Comparison of ENCODE assay signal across 8 mouse cellular contexts in the genomic region with DNA sequence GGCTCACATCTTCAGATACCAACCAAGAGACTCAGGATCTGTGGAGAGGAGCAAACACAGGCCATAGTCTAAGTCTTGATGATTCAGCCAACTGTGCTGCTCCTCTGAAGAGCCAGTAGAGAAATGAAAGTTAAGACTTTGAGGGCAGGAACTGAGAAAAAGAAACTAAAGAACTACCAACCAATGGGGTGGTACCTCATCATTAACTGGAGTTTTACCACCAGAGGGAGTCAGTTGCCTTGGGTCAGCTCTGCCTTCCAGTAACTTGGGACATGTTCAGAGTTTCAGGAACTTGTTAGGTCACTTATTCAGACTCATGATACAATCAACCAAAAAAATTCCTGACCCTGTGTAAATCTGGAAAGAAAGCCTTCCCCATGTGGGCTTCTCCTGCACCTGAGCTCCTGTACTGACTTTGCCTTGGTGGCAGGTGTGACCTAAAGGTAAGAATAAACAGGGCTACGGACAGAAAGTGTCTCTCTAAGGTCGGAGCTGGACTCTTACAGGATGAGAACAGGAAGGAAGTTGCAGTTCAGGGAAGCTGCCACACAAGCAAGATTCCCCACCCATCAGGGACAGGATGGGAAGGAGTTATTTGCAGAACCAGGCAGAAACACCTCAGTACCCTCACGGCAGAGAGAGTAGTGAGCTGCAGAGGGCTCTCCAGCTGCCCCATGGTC. TPM values are rescaled to one million over a fixed set of nuclear protein-coding genes. Genes with fewer than 3 reads are reported as not detected.
DNase-seq lines count a peak whose midpoint lies in the region; ATAC-seq and TF ChIP-seq lines count a peak whose summit lies in the region.

A gene (minus strand): TSS at position 129 of the 680 bp plus-strand sequence.

- peak within 1 kb of the TSS; percentile 27; the same call in 1 of the 2 replicates for H3K4me2 ChIP-seq in heart, embryonic 15.5 days

- ATAC-seq in heart, embryonic 15.5 days (replicated peaks; ENCODE audit: insufficient number of reproducible peaks, insufficient read depth, low FRiP score, low read depth), result no peak; the same call in 1 of the 2 replicates

- DNase-seq in heart, adult 2 months, result peak; percentile 40 to 48
- DNase-seq in heart, postnatal 4 days, result no peak
- DNase-seq in CD4-positive, CD25-positive, alpha-beta regulatory T cell, adult 2 months (ENCODE audit: low read depth, low spot score), result peak; percentile 69
- peak; percentile 37 to 45 for DNase-seq in lung, adult 18-20 months
- DNase-seq in cerebellum, adult 18-20 months, result no peak
- DNase-seq in right cerebral cortex, adult 18-20 months, result no peak
- no peak for DNase-seq in retina, postnatal 1 day

- TF ChIP-seq EP300 in heart, adult 2 months (IDR thresholded peaks at IDR 0.05; ENCODE audit: insufficient read depth, low read depth, low read length), result no peak

- H3K79me2 ChIP-seq in heart, adult 2 months (replicated peaks; ENCODE audit: control insufficient read depth, insufficient read depth, low read length), result no peaks in the 10 kb centered on the region

- 40% methylated on average over 3 of the region's 3 CpGs for WGBS in heart, adult 2 months
- 63% methylated on average over 3 of the region's 3 CpGs for WGBS in heart, embryonic 15.5 days

- H3K4me3 ChIP-seq in heart, adult 2 months, result peak within 1 kb of the TSS; percentile 12; the same call in 1 of the 2 replicates
- H3K4me3 ChIP-seq in heart, embryonic 15.5 days, result peak within 1 kb of the TSS; percentile 11; the same call in 1 of the 2 replicates

- no peaks in the 10 kb centered on the region for H3K27me3 ChIP-seq in heart, adult 2 months (ENCODE audit: control insufficient read depth, insufficient read depth, low read length)
- no peaks in the 10 kb centered on the region for H3K27me3 ChIP-seq in heart, embryonic 15.5 days

- TF ChIP-seq CTCF in heart, adult 2 months (IDR thresholded peaks at IDR 0.05), result peak; percentile 67

- TF ChIP-seq POLR2A in heart, adult 2 months (IDR thresholded peaks at IDR 0.05; ENCODE audit: insufficient read depth, low read depth, low read length), result peak; percentile 46; the same call in 1 of the 2 replicates

- intact Hi-C loops in heart, adult 2 months (cut with DNase I), result no loop called here

- no peaks in the 10 kb centered on the region for H3K36me3 ChIP-seq in heart, adult 2 months (ENCODE audit: control insufficient read depth, insufficient read depth, low read length)
- H3K36me3 ChIP-seq in heart, embryonic 15.5 days, result no peaks in the 10 kb centered on the region

- peak within 1 kb of the TSS; percentile 66 for H3K27ac ChIP-seq in heart, adult 2 months
- H3K27ac ChIP-seq in heart, embryonic 15.5 days, result no peak within 1 kb of the TSS

- H3K4me1 ChIP-seq in heart, adult 2 months (ENCODE audit: control insufficient read depth, insufficient read depth, low read length), result peaks cover 2% of the 10 kb centered on the region; the same call in 1 of the 2 replicates
- no peaks in the 10 kb centered on the region for H3K4me1 ChIP-seq in heart, embryonic 15.5 days (replicated peaks)

- no peaks in the 10 kb centered on the region for H3K9me3 ChIP-seq in heart, embryonic 15.5 days (replicated peaks)

- peak within 1 kb of the TSS; percentile 54 for H3K9ac ChIP-seq in heart, adult 2 months (ENCODE audit: low read depth, low read length)
- no peak within 1 kb of the TSS for H3K9ac ChIP-seq in heart, embryonic 15.5 days

RNA-seq across cellular contexts. Expression of the gene that starts here (rescaled TPM):
- total RNA-seq in heart, adult 2 months (2021), result 1 to 10 TPM; 3.5 to 3.6 TPM
- 2.6 and 5.3 TPM in 2 replicates for polyA plus RNA-seq in heart, adult 2 months (2012; rRNA removed)
- total RNA-seq in heart, postnatal 4 days (2021), result 1 to 10 TPM; 1.4 to 1.8 TPM
- 0.92 and 1.9 TPM in 2 replicates for polyA plus RNA-seq in heart, embryonic 15.5 days (2015; fragmentation: Nextera tagmentation; extraction: Ambion mirVana)

Comparison
In these comparisons a context has a peak if more than half of its experiments do, and no peak if none do; other contexts are left out.
1. DNase-seq: peak in heart, adult 2 months (2 of 2), CD4-positive, CD25-positive, alpha-beta regulatory T cell, adult 2 months (single experiment) and lung, adult 18-20 months (2 of 2); none in heart, postnatal 4 days (single experiment), cerebellum, adult 18-20 months (0 of 2), right cerebral cortex, adult 18-20 months (single experiment) and retina, postnatal 1 day (single experiment).